ENCODE assay signal across 9 mouse cellular contexts in the genomic region with DNA sequence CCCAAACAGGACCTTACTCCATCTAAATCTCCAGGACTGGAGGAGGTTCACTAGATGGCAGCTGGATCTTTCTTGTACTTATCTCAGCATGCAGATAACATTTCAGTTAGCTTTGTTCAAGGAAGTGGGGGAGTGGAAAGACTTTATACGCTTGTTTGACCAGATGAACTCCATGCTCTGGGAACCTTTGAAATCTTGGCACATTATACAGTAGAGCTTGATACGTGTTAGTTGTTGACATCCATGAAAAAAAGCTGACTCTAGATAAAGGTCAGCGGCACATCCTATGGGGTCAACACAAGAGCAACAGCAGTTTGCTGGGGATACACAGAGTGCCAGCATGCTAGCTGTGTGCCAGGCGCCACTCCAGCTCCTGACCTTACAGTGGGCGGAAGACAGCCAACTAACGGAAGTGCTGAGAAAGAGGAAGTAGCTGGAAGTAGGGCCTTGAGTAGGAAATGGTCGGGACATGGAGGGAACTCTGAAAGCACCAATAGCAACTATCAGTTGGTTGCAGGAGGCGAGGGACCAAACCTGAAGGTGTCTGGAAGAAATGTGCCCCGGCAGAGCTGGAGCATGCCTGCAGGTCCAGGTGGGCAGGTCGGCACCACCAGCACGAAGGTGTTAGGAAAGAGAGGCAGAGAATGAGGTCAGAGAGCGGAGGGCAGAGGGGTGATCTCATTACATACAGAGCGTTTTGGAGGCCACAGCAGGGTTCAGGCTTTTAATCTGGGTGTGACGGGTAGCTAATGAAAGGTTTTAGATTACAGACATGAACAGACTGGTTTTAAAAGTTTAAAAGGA. TPM values are rescaled to one million over a fixed set of nuclear protein-coding genes. Genes with fewer than 3 reads are reported as not detected.
DNase-seq lines count a peak whose midpoint lies in the region; ATAC-seq and TF ChIP-seq lines count a peak whose summit lies in the region.
"Had no signal": no experiment of that assay in that cellular context is flagged by ENCODE, and none has a peak within 500 bp of the region (broad histone marks: within the 10 kb centered on the region; RNA-seq: fewer than 3 reads in every experiment).

No protein-coding gene starts in this region.

- peak; percentile 53 for ATAC-seq in stomach, postnatal 0 days (ENCODE audit: low FRiP score, low TSS enrichment)

- DNase-seq in adrenal gland, adult 2 months, result peak; percentile 8
- DNase-seq in adrenal gland, adult 18-20 months (ENCODE audit: low spot score in 2 of 2), result no peak
- peak; percentile 16 to 25 for DNase-seq in spleen, postnatal 10 days (ENCODE audit: low spot score in 2 of 2)
- DNase-seq in spleen, postnatal 14 days (ENCODE audit: low spot score in 2 of 2), result no peak
- peak; percentile 47 for DNase-seq in kidney, postnatal 14 days
- DNase-seq in stomach, postnatal 0 days (ENCODE audit: low spot score), result no peak
- DNase-seq in right cerebral cortex, postnatal 14 days, result no peak
- no peak for DNase-seq in adrenal gland, postnatal 4 days (ENCODE audit: low spot score in 2 of 2)

- H3K4me2 ChIP-seq in stomach, postnatal 0 days (replicated peaks; ENCODE audit: low read depth), result no peak overlapping the region
- H3K4me2 ChIP-seq: lung, embryonic 15.5 days had no signal

- no peak for TF ChIP-seq EP300 in stomach, postnatal 0 days (optimal IDR thresholded peaks at IDR 0.05)

- no peaks in the 10 kb centered on the region for H3K36me3 ChIP-seq in stomach, postnatal 0 days (ENCODE audit: control insufficient read depth, insufficient read depth, low read length)
- H3K36me3 ChIP-seq: lung, embryonic 15.5 days had no signal

- H3K27ac ChIP-seq in stomach, postnatal 0 days (replicated peaks), result peak overlapping the region; percentile 46
- H3K27ac ChIP-seq: lung, embryonic 15.5 days had no signal

- no peak for TF ChIP-seq CTCF in stomach, postnatal 0 days (IDR thresholded peaks at IDR 0.05; ENCODE audit: low read depth)

- H3K4me3 ChIP-seq in stomach, postnatal 0 days (ENCODE audit: low read depth, low read length), result no peak overlapping the region
- H3K4me3 ChIP-seq: lung, embryonic 15.5 days had no signal

- H3K27me3 ChIP-seq in stomach, postnatal 0 days (ENCODE audit: control insufficient read depth, insufficient read depth, low read length), result no peaks in the 10 kb centered on the region
- H3K27me3 ChIP-seq: lung, embryonic 15.5 days had no signal

- no peaks in the 10 kb centered on the region for H3K4me1 ChIP-seq in stomach, postnatal 0 days (replicated peaks; ENCODE audit: control insufficient read depth, insufficient read depth)
- H3K4me1 ChIP-seq: lung, embryonic 15.5 days had no signal

- H3K9me3 ChIP-seq in stomach, postnatal 0 days (ENCODE audit: control insufficient read depth, low read length), result no peaks in the 10 kb centered on the region
- H3K9me3 ChIP-seq: lung, embryonic 15.5 days had no signal

- no peak overlapping the region for H3K9ac ChIP-seq in stomach, postnatal 0 days (ENCODE audit: low read length)
- H3K9ac ChIP-seq: lung, embryonic 15.5 days had no signal

- 50% methylated on average over 14 of the region's 14 CpGs for WGBS in stomach, postnatal 0 days

RNA-seq across cellular contexts. Expression of a gene that starts 11.4 kb away (rescaled TPM):
- 10 to 100 TPM in 1 of 2 experiments, 1 to 10 TPM in 1; 9.7 to 12.3 TPM for total RNA-seq in adrenal gland, adult 2 months (2021)
- 13.1 and 14.5 TPM in 2 replicates for polyA plus RNA-seq in adrenal gland, adult 2 months (2012; rRNA removed)
- total RNA-seq in adrenal gland, adult 18-20 months (2021), result 10 to 100 TPM; 13.0 to 13.5 TPM
- 49.8 and 51.3 TPM in 2 replicates for polyA plus RNA-seq in stomach, postnatal 0 days (2015; fragmentation: Nextera tagmentation; extraction: Ambion mirVana)
- 10 to 100 TPM; 21.9 to 34.6 TPM for total RNA-seq in adrenal gland, postnatal 4 days (2021)

RNA-seq across cellular contexts. Expression of a gene that starts 36.9 kb away (rescaled TPM):
- total RNA-seq in adrenal gland, adult 2 months (2021), result 10 to 100 TPM; 10.9 to 13.9 TPM
- 2.1 and 2.5 TPM in 2 replicates for polyA plus RNA-seq in adrenal gland, adult 2 months (2012; rRNA removed)
- 1 to 10 TPM; 8.2 to 9.7 TPM for total RNA-seq in adrenal gland, adult 18-20 months (2021)
- polyA plus RNA-seq in stomach, postnatal 0 days (2015; fragmentation: Nextera tagmentation; extraction: Ambion mirVana), result 4.9 and 5.5 TPM in 2 replicates
- total RNA-seq in adrenal gland, postnatal 4 days (2021), result 10 to 100 TPM; 10.1 to 12.9 TPM

Comparison
In these comparisons a context has a peak if more than half of its experiments do, and no peak if none do; other contexts are left out.
1. DNase-seq: peak in adrenal gland, adult 2 months (single experiment), spleen, postnatal 10 days (2 of 2) and kidney, postnatal 14 days (single experiment); none in adrenal gland, adult 18-20 months (0 of 2), spleen, postnatal 14 days (0 of 2), stomach, postnatal 0 days (single experiment), right cerebral cortex, postnatal 14 days (single experiment) and adrenal gland, postnatal 4 days (0 of 2).